Mouse (Mus musculus): ENCODE data around the gene Rasip1.

DNA sequence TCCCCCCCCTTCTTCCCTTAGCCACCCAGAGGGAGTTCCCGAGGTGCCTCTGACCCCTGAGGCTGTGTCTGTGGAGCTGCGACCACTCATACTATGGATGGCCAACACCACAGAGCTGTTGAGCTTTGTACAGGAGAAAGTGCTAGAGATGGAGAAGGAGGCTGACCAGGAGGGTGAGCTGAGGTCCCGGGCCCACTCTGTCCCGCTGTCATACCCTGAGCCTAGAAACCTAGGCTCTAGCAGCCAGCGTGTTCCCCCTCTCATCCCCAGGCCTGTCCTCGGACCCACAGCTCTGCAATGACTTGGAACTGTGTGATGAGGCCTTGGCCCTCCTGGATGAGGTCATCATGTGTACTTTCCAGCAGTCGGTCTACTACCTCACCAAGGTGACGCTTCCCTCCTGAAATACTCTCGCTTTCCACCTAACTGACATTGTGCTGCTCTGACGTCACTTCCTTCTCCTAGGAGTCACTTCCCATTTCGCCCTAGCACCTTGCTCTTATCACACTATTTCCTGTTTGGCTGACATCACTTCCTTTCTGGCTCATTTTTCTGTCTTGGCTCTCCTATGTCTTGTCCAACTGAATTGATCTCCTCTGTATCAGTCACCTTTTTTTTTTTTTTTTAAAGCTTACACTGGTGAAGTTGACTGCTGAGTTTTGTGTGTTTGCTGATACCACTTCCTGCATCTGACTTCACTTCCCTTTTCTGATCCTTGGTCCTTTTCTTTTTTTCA lies 7.8 kb downstream of the Rasip1 start:
- TF ChIP-seq CTCF (IDR thresholded peaks at IDR 0.05; ENCODE audit: control insufficient read depth, insufficient read depth, insufficient read length) (no peak), FOSL1 (IDR thresholded peaks at IDR 0.05; ENCODE audit: insufficient read depth, low read length, poor library complexity, severe bottlenecking) (no peak), CEBPB (IDR thresholded peaks at IDR 0.05; ENCODE audit: low read depth) (no peak), MYOD1 (IDR thresholded peaks at IDR 0.05; ENCODE audit: control insufficient read depth, insufficient read length, low read depth) (no peak), MAX (IDR thresholded peaks at IDR 0.05) (no peak), MYOG (IDR thresholded peaks at IDR 0.05; ENCODE audit: control insufficient read depth, extremely low read depth, insufficient read length) (no peak)
